Mouse (Mus musculus) brain, embryonic 14.5 days (tissue): ENCODE measurements around the gene BC035947.

ENCODE experiments used
- CTCF ChIP-seq: fragments of 200-500 bp; IDR thresholded peaks from 2 replicates; pipeline ENCODE4 v1.5.1; 2012; ENCODE audit warnings: inconsistent platforms, mild to moderate bottlenecking, moderate library complexity, borderline replicate concordance; ENCODE audit not compliant: insufficient read depth, insufficient read length; ENCODE audit errors: extremely low read depth
- POLR2A ChIP-seq: fragments of 200-500 bp; IDR thresholded peaks from 2 replicates; pipeline ENCODE4 v1.6.1; 2012; ENCODE audit warnings: mild to moderate bottlenecking, inconsistent platforms, borderline replicate concordance; ENCODE audit not compliant: poor library complexity, insufficient read depth, insufficient read length, severe bottlenecking; ENCODE audit errors: extremely low read depth

DNA sequence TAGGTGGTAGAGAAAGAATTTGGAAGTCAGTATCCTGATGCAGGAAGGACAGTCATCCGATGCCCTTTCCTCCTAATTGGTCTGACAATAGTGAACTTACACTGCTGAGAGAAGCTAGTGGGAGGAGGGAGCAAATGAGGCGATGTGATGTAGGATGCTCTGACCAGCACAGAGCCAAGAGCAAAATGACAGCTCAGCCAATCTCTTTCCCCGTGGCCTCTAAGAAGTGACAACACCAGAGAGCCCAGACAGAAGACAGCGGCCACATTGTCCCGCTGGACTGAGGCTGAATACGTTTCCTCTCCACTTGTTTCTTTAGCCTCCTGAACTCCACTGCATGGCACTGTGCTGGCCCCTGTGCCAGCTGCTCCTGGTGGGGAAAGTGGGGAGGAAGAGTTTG is 37.0 kb upstream of the BC035947 start:
- TF ChIP-seq POLR2A (no peak), CTCF (no peak)
